Mouse (Mus musculus) lung, postnatal 0 days (tissue): Measurements from ENCODE around the gene Actl6b. TPM values are rescaled to one million over a fixed set of nuclear protein-coding genes. Genes with fewer than 3 reads are reported as not detected.

Experiments used
- ATAC-seq: fragments of 200-750 bp; cut with Nextera tagmentation; 2 replicates; pipeline ENCODE4 v1.8.0; 2017; ENCODE audit warnings: moderate library complexity
- DNase-seq: peaks from one replicate; pipeline ENCODE4 v3.0.0-alpha.2; 2016; ENCODE audit warnings: low spot score
- H3K27ac ChIP-seq: fragments of 300-500 bp; sonication (generic); 2 replicates; pipeline ENCODE4 v1.5.1; 2014; ENCODE audit warnings: antibody characterized with exemption, mild to moderate bottlenecking, low read length, mixed read lengths
- H3K27me3 ChIP-seq: fragments of 300-500 bp; sonication (generic); replicated peaks from 2 replicates; pipeline ENCODE4 v1.6.1; 2014; ENCODE audit warnings: low read length, mixed read lengths; ENCODE audit not compliant: insufficient read depth
- H3K36me3 ChIP-seq: fragments of 300-500 bp; sonication (generic); 2 replicates; pipeline ENCODE4 v1.6.1; 2014; ENCODE audit warnings: low read length, mixed read lengths; ENCODE audit not compliant: insufficient read depth
- H3K4me1 ChIP-seq: fragments of 300-500 bp; sonication (generic); 2 replicates; pipeline ENCODE4 v1.6.1; 2014; ENCODE audit warnings: antibody characterized with exemption, low read depth, low read length, mixed read lengths; ENCODE audit not compliant: insufficient read depth
- H3K4me2 ChIP-seq: fragments of 300-500 bp; sonication (generic); replicated peaks from 2 replicates; pipeline ENCODE4 v1.6.1; 2014; ENCODE audit warnings: low read depth, mild to moderate bottlenecking, low read length, moderate library complexity, mixed read lengths
- H3K4me3 ChIP-seq: fragments of 300-500 bp; sonication (generic); 2 replicates; pipeline ENCODE4 v1.5.1; 2014; ENCODE audit warnings: low read depth, low read length
- H3K9ac ChIP-seq: fragments of 300-500 bp; sonication (generic); replicated peaks from 2 replicates; pipeline ENCODE4 v1.6.1; 2014; ENCODE audit warnings: low read depth, mild to moderate bottlenecking
- H3K9me3 ChIP-seq: fragments of 300-500 bp; sonication (generic); 2 replicates; pipeline ENCODE4 v1.6.1; 2016; ENCODE audit warnings: low read length, mixed read lengths
- CTCF ChIP-seq: IDR thresholded peaks from 2 replicates; pipeline ENCODE4 v1.5.1; 2016; ENCODE audit warnings: antibody characterized with exemption, mild to moderate bottlenecking
- EP300 ChIP-seq: IDR thresholded peaks from 2 replicates; pipeline ENCODE4 v1.6.1; 2016; ENCODE audit warnings: antibody characterized with exemption, mild to moderate bottlenecking, control low read depth
- WGBS: fragments of 180-500 bp; shearing (Covaris S2); extraction: QIAGEN DNeasy Blood & Tissue Kit; methylation state at CpG from one replicate; pipeline ENCODE4 v1.1.7; 2014; 5-methylcytosine and 5-hydroxymethylcytosine counted together
- polyA plus RNA-seq: library from polyadenylated mRNA; unstranded; fragments of >200 nt; fragmentation: Nextera tagmentation; extraction: Ambion mirVana; gene quantifications from 2 replicates; pipeline ENCODE4 v1.2.1, GENCODE M21; 2015

The Actl6b gene
- polyA plus RNA-seq, 1 experiment from 2014 or later = not detected

DNA sequence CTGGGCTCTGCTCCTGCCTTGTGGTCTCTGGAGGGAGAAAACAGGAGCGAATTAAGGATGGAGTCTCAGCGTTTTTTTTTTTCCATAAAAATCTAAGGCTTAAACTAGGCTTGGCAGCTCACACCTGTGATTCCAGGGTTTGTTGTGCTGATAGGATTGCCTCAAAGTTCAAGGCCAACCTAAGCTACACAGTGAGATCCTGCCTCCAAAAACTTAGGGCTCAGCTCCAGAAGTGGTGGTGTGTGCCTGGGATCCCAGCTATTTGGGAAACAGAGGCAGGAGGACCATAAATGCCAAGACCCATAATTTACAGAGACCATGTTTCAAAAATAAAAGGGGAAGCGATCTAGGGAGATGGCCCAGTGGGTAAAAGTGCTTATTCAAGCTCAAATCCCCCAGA, 56.0 kb downstream of the Actl6b start:
- Histone ChIP-seq H3K27ac (no peak overlapping the region), H3K4me3 (no peak overlapping the region), H3K9me3 (no peaks in the 10 kb centered on the region), H3K4me2 (no peak overlapping the region), H3K27me3 (no peaks in the 10 kb centered on the region), H3K9ac (no peak overlapping the region), H3K36me3 (no peaks in the 10 kb centered on the region), H3K4me1 (peaks cover 24% of the 10 kb centered on the region; the same call in 1 of the 2 replicates)
- no peak for DNase-seq
- no peak for TF ChIP-seq EP300
- TF ChIP-seq CTCF = no peak
- WGBS = 76% methylated on average over 3 of the region's 3 CpGs
- ATAC-seq = no peak

DNA sequence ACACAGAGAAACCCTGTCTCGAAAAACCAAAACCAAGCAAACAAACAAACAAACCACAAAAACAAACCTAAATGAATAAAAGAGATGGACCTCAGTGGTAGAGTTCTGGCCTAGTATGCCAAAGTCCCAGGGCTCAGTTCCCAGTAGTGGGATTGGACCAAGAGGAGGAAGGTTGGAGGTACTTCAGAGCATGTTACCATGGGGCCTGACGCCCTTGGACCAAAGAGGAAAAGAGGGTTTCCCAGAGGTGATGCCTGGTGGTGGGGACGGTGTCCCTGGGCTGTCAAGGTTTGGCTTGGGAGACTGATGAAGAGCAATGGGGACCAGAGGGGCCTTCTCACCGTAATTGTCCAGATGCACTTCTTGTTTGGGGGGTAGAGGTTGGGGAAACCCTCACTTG, 56.7 kb downstream of the Actl6b start:
- DNase-seq (no peak), ATAC-seq (no peak)
- Histone ChIP-seq H3K36me3 (no peaks in the 10 kb centered on the region), H3K4me2 (peak overlapping the region; percentile 42), H3K9ac (no peak overlapping the region; the same call in 1 of the 2 replicates), H3K9me3 (no peaks in the 10 kb centered on the region), H3K27me3 (no peaks in the 10 kb centered on the region), H3K4me1 (peaks cover 24% of the 10 kb centered on the region; the same call in 1 of the 2 replicates), H3K4me3 (0 out of 2 replicates have a peak overlapping the region, but pooled peaks have one; percentile 20), H3K27ac (peak overlapping the region; percentile 84; the same call in 1 of the 2 replicates)
- TF ChIP-seq EP300 (no peak), CTCF (no peak)
- 48% methylated on average over 4 of the region's 4 CpGs for WGBS

DNA sequence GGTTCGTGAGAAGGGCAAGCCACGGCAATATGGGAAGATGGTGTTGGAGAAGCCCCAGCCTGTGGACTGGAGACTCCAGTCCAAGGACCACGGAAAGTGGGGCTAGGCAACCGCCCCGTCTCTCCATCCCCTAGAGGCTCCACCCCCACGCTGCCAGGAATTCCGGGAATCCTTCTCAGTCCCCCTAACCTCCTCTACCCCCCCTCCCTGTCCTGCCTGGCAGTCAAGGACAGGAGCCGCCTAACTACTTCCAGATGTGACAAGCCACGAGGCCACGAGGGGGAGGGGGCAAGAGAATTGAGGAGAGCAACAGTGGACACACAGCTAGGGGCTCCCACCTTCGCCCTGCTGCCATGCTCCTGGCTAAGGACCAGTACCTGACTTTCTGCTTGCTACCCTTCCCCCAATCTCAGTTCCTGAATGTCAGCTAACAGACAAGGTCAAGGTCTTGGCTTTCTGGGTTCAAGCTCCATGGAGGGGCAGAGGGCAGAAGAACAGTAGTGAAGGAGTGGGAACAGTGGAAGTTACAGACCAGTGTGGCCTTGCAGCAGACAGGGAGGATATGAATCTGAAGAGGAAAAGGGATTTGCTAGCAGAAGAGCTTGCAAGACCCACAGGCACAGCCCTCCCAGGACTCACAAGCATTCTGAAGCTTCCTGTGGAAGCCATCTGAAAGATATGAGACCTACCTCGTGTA, 57.4 kb downstream of the Actl6b start:
- no peak overlapping the region; the same call in 1 of the 2 replicates for H3K9ac ChIP-seq
- TF ChIP-seq CTCF = peak; percentile 24; the same call in 1 of the 2 replicates
- no peak for TF ChIP-seq EP300
- H3K4me2 ChIP-seq = peak overlapping the region; percentile 42
- ATAC-seq = peak; percentile 73
- peak; percentile 81 for DNase-seq
- peak overlapping the region; percentile 20; the same call in 1 of the 2 replicates for H3K4me3 ChIP-seq
- peak overlapping the region; percentile 84 for H3K27ac ChIP-seq
- H3K9me3 ChIP-seq = no peaks in the 10 kb centered on the region
- H3K36me3 ChIP-seq = no peaks in the 10 kb centered on the region
- WGBS = 13% methylated on average over 8 of the region's 12 CpGs
- no peaks in the 10 kb centered on the region for H3K27me3 ChIP-seq
- H3K4me1 ChIP-seq = peaks cover 24% of the 10 kb centered on the region; the same call in 1 of the 2 replicates

DNA sequence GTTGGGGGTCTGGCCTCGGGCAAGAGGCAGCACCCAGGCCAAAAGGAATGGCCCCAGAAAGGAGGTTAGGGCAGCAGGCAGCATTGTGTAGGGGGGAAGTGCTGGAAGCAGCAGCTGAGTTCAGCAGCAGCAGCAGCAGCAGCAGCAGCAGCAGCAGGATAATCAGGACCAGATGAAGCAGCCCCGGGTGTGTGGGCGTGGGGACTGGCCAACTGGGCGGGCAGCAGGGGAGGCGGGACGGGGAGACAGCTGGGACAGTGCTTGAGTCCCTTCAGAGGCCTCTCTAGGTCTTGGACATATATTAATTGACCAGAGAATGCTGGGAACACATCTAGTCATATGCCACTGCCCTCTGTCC, 57.9 kb downstream of the Actl6b start:
- Histone ChIP-seq H3K36me3 (no peaks in the 10 kb centered on the region), H3K4me2 (peak overlapping the region; percentile 42), H3K9me3 (no peaks in the 10 kb centered on the region), H3K4me1 (peaks cover 24% of the 10 kb centered on the region; the same call in 1 of the 2 replicates), H3K4me3 (peak overlapping the region; percentile 20; the same call in 1 of the 2 replicates), H3K9ac (no peak overlapping the region), H3K27me3 (no peaks in the 10 kb centered on the region), H3K27ac (peak overlapping the region; percentile 84)
- WGBS = 12% methylated on average over 6 of the region's 6 CpGs
- peak; percentile 78 for DNase-seq
- peak; percentile 72 for ATAC-seq
- TF ChIP-seq CTCF = 0 out of 2 replicates have a peak, but pooled peaks have one; percentile 0
- TF ChIP-seq EP300 = no peak

DNA sequence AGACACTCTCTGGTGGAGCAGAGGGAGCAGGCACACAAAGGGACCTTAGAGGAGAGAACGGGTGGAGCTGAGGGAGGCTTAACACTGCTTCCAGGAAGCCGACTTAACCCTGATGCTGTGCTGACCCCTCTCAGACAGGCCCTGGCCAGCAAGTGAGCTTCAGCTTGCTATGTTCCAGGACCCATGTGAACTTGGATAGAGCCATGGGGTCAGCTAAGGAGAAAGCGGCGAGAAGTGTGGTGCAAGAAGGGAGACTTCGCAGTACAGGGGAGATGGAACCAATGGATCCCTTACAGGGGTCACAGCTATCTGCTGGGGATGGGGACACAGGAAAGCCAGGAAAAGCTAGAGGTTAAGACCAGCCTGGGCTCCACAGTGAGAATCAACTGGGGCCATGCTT, 59.8 kb downstream of the Actl6b start:
- Histone ChIP-seq H3K4me2 (no peak overlapping the region), H3K4me1 (peaks cover 24% of the 10 kb centered on the region; the same call in 1 of the 2 replicates), H3K4me3 (no peak overlapping the region), H3K36me3 (no peaks in the 10 kb centered on the region), H3K9ac (no peak overlapping the region), H3K9me3 (no peaks in the 10 kb centered on the region), H3K27ac (no peak overlapping the region), H3K27me3 (no peaks in the 10 kb centered on the region)
- TF ChIP-seq EP300 (no peak), CTCF (no peak)
- 64% methylated on average over 5 of the region's 5 CpGs for WGBS
- no peak for DNase-seq
- ATAC-seq = no peak

DNA sequence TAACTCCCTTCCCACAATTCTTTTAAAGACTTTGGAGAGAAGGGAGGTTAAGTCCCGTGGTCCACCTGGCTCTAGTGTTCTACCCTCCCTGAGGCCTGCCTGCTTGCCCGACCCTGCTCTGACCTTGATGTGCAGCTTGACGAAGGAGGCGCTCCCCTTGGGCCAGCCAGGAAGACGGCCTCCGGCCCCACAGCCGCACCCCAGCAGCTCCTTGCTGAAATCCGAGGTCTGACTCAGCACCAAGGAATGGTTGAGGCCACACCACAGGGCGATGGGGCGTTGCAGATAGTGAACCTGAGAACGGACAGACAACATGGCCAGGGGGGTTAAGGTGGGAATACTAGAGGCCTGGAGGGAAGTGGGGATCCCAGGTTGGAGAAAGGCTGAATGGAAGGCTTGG, 60.2 kb downstream of the Actl6b start, which contains the start of gene Pcolce:
Gene Pcolce, minus strand, starts transcription at position 235 of the 400 bp plus-strand sequence.
- Histone ChIP-seq H3K36me3 (no peaks in the 10 kb centered on the region), H3K4me2 (no peak within 1 kb of the TSS), H3K9ac (no peak within 1 kb of the TSS), H3K4me3 (no peak within 1 kb of the TSS), H3K9me3 (no peaks in the 10 kb centered on the region), H3K4me1 (peaks cover 24% of the 10 kb centered on the region; the same call in 1 of the 2 replicates), H3K27ac (0 out of 2 replicates have a peak within 1 kb of the TSS, but pooled peaks have one; percentile 43), H3K27me3 (no peaks in the 10 kb centered on the region)
- WGBS = 45% methylated on average over 11 of the region's 11 CpGs
- ATAC-seq (peak; percentile 50), DNase-seq (peak; percentile 66)
- no peak for TF ChIP-seq CTCF
- no peak for TF ChIP-seq EP300
